Mouse (Mus musculus): ENCODE measurements around the gene Gm11555. TPM values are rescaled to one million over a fixed set of nuclear protein-coding genes. Genes with fewer than 3 reads are reported as not detected.
"Not testable (repeated sequence)": the region's sequence is repeated elsewhere in the genome, so short reads cannot be mapped to it uniquely, and the experiment has no call there.

Gm11555 gene
- polyA plus RNA-seq (2011; ENCODE audit: insufficient read depth, insufficient read length, low read depth, missing spikeins), result not detected in 2 replicates

- H3K27ac ChIP-seq (ENCODE audit: insufficient read depth, low read length), result no peak within 1 kb of the TSS
- no peaks in the 10 kb centered on the region for H3K27me3 ChIP-seq (ENCODE audit: control insufficient read depth, insufficient read depth, low read length, poor library complexity, severe bottlenecking)
- H3K4me1 ChIP-seq (ENCODE audit: control insufficient read depth, insufficient read depth, low read length), result no peaks in the 10 kb centered on the region
- H3K9ac ChIP-seq (ENCODE audit: low read depth, poor library complexity, severe bottlenecking), result no peak within 1 kb of the TSS
- peaks cover 3% of the 10 kb centered on the region; the same call in 1 of the 2 replicates for H3K9me3 ChIP-seq (replicated peaks; ENCODE audit: control insufficient read depth, insufficient read depth, low read length, poor library complexity, severe bottlenecking)
- H3K36me3 ChIP-seq (ENCODE audit: control insufficient read depth, insufficient read depth, low read length, poor library complexity, severe bottlenecking), result no peaks in the 10 kb centered on the region
- no peak for TF ChIP-seq POLR2A (IDR thresholded peaks at IDR 0.05; ENCODE audit: insufficient read depth, low read length)
- TF ChIP-seq EP300 (IDR thresholded peaks at IDR 0.05; ENCODE audit: insufficient read depth, low read depth, low read length), result no peak
- TF ChIP-seq CTCF (IDR thresholded peaks at IDR 0.05; ENCODE audit: low read depth, low read length), result no peak
- no peak within 1 kb of the TSS for H3K4me3 ChIP-seq (ENCODE audit: low read depth, low read length)
Measured at GRCm38 (mm10) chr11:99650136-99650535, at the start of gene Gm11555. Gene Gm11555 (minus strand): TSS chr11:99650236.

DNA sequence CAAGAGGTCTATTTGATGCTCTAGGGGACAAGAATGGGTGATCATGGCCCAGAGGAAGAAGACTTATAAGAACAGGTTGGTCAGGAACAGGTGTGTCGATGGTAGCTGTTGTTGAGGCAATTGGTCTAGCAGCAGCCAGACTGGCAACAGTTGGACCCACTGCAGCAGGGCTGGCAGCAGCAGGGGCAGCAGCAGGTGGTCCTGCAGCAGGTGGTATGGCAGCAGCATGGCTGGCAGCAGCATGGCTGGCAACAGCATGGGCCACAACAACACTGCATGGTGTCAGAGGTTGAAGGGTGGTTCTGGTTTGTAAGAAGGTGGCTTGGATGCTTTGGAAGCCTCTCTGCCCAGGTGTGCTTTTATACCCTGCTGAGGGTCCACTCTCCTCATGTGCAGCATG is 40.4 kb upstream of the Gm11555 start, which contains the start of gene Gm14190:
TSS of gene Gm14190 (minus strand) at position 278 of the 400 bp plus-strand sequence.
- H3K27me3 ChIP-seq (ENCODE audit: control insufficient read depth, insufficient read depth, low read length, poor library complexity, severe bottlenecking), result no peaks in the 10 kb centered on the region
- TF ChIP-seq CTCF (IDR thresholded peaks at IDR 0.05; ENCODE audit: low read depth, low read length), result no peak
- H3K9ac ChIP-seq (ENCODE audit: low read depth, poor library complexity, severe bottlenecking), result no peak within 1 kb of the TSS
- no peaks in the 10 kb centered on the region for H3K9me3 ChIP-seq (replicated peaks; ENCODE audit: control insufficient read depth, insufficient read depth, low read length, poor library complexity, severe bottlenecking)
- H3K36me3 ChIP-seq (ENCODE audit: control insufficient read depth, insufficient read depth, low read length, poor library complexity, severe bottlenecking), result no peaks in the 10 kb centered on the region
- no peak within 1 kb of the TSS for H3K27ac ChIP-seq (ENCODE audit: insufficient read depth, low read length)
- no peaks in the 10 kb centered on the region for H3K4me1 ChIP-seq (ENCODE audit: control insufficient read depth, insufficient read depth, low read length)
- H3K4me3 ChIP-seq (ENCODE audit: low read depth, low read length), result no peak within 1 kb of the TSS

GRCm38 (mm10) chr11:99685235-99685634 is 35.2 kb upstream of the Gm11555 start:
- not testable (repeated sequence) for H3K27me3 ChIP-seq (ENCODE audit: control insufficient read depth, insufficient read depth, low read length, poor library complexity, severe bottlenecking); H3K9ac ChIP-seq (ENCODE audit: low read depth, poor library complexity, severe bottlenecking); H3K4me1 ChIP-seq (ENCODE audit: control insufficient read depth, insufficient read depth, low read length); H3K27ac ChIP-seq (ENCODE audit: insufficient read depth, low read length); H3K9me3 ChIP-seq (replicated peaks; ENCODE audit: control insufficient read depth, insufficient read depth, low read length, poor library complexity, severe bottlenecking); H3K4me3 ChIP-seq (ENCODE audit: low read depth, low read length); H3K36me3 ChIP-seq (ENCODE audit: control insufficient read depth, insufficient read depth, low read length, poor library complexity, severe bottlenecking)

DNA sequence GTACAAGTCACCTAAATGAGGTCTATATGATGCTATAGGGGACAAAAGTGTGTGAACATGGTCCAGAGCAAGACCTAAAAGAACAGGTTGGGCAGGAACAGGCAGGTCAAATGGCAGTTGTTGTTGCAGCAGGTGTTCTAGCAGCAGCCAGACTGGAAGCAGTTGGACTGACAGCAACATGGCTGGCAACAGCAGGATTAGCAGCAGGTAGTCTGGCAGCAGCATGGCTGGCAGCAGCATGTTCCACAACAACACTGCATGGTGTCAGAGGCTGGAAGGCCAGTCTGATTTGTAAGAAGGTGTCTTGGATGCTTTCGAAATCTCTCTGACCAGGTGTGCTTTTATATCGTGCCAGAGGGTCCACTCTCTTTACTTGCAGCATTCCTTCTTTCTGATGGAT is 33.4 kb upstream of the Gm11555 start:
- Histone ChIP-seq H3K9ac (ENCODE audit: low read depth, poor library complexity, severe bottlenecking) (no peak overlapping the region), H3K27me3 (ENCODE audit: control insufficient read depth, insufficient read depth, low read length, poor library complexity, severe bottlenecking) (no peaks in the 10 kb centered on the region), H3K36me3 (ENCODE audit: control insufficient read depth, insufficient read depth, low read length, poor library complexity, severe bottlenecking) (no peaks in the 10 kb centered on the region), H3K4me1 (ENCODE audit: control insufficient read depth, insufficient read depth, low read length) (no peaks in the 10 kb centered on the region), H3K27ac (ENCODE audit: insufficient read depth, low read length) (no peak overlapping the region), H3K4me3 (ENCODE audit: low read depth, low read length) (no peak overlapping the region), H3K9me3 (replicated peaks; ENCODE audit: control insufficient read depth, insufficient read depth, low read length, poor library complexity, severe bottlenecking) (no peaks in the 10 kb centered on the region)
- TF ChIP-seq POLR2A (IDR thresholded peaks at IDR 0.05; ENCODE audit: insufficient read depth, low read length), result no peak
- TF ChIP-seq EP300 (IDR thresholded peaks at IDR 0.05; ENCODE audit: insufficient read depth, low read depth, low read length), result no peak
- no peak for TF ChIP-seq CTCF (IDR thresholded peaks at IDR 0.05; ENCODE audit: low read depth, low read length)

DNA sequence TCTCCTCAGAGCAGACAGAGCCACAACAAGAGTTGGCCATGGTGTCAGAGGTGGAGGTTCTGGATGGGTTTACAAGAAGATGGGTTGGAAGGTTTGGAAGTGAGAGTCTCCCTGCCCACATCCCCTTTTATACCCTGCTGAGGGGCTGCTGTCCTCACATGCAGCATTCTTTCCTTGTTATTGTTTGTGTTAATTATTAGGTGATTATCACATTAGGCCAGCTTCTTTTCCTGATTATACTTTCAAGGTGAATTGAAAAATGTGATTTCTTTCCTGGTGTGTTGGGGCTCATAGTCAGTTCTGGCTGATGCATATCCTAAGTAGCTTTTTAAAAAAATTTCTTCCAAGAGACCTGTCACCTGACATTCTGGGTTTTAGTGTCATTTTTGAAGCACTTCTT is 15.8 kb upstream of the Gm11555 start, which contains the start of gene Krtap4-6:
TSS of gene Krtap4-6 (minus strand) at position 101 of the 400 bp plus-strand sequence.
- H3K9ac ChIP-seq (ENCODE audit: low read depth, poor library complexity, severe bottlenecking), result no peak within 1 kb of the TSS
- TF ChIP-seq CTCF (IDR thresholded peaks at IDR 0.05; ENCODE audit: low read depth, low read length), result no peak
- TF ChIP-seq EP300 (IDR thresholded peaks at IDR 0.05; ENCODE audit: insufficient read depth, low read depth, low read length), result no peak
- TF ChIP-seq POLR2A (IDR thresholded peaks at IDR 0.05; ENCODE audit: insufficient read depth, low read length), result no peak
- no peaks in the 10 kb centered on the region; the same call in 1 of the 2 replicates for H3K27me3 ChIP-seq (ENCODE audit: control insufficient read depth, insufficient read depth, low read length, poor library complexity, severe bottlenecking)
- H3K4me1 ChIP-seq (ENCODE audit: control insufficient read depth, insufficient read depth, low read length), result no peaks in the 10 kb centered on the region
- no peak within 1 kb of the TSS for H3K4me3 ChIP-seq (ENCODE audit: low read depth, low read length)
- H3K27ac ChIP-seq (ENCODE audit: insufficient read depth, low read length), result no peak within 1 kb of the TSS
- no peaks in the 10 kb centered on the region for H3K9me3 ChIP-seq (replicated peaks; ENCODE audit: control insufficient read depth, insufficient read depth, low read length, poor library complexity, severe bottlenecking)
- no peaks in the 10 kb centered on the region for H3K36me3 ChIP-seq (ENCODE audit: control insufficient read depth, insufficient read depth, low read length, poor library complexity, severe bottlenecking)

DNA sequence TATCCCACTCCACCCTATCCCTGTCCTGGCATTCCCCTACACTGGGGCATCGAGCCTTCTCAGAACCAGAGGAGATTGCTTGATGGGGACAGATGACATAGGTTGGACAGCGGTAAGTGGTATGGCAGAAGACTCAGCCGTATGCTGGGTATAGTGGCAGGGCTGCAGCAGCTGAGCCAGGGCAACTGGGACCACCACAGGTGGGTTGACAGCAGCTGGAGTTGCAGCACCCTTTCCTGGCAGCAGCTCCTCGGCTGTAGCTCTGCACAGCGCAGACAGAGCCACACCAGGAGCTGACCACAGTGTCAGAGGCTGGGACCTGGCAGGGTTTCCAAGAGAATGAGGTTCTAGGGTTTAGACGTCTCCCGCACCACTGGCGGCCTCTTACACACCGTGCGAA is 12.8 kb upstream of the Gm11555 start:
- Histone ChIP-seq H3K4me3 (ENCODE audit: low read depth, low read length) (no peak overlapping the region), H3K9me3 (replicated peaks; ENCODE audit: control insufficient read depth, insufficient read depth, low read length, poor library complexity, severe bottlenecking) (no peaks in the 10 kb centered on the region), H3K36me3 (ENCODE audit: control insufficient read depth, insufficient read depth, low read length, poor library complexity, severe bottlenecking) (no peaks in the 10 kb centered on the region), H3K4me1 (ENCODE audit: control insufficient read depth, insufficient read depth, low read length) (no peaks in the 10 kb centered on the region), H3K27me3 (ENCODE audit: control insufficient read depth, insufficient read depth, low read length, poor library complexity, severe bottlenecking) (no peaks in the 10 kb centered on the region; the same call in 1 of the 2 replicates), H3K27ac (ENCODE audit: insufficient read depth, low read length) (no peak overlapping the region), H3K9ac (ENCODE audit: low read depth, poor library complexity, severe bottlenecking) (no peak overlapping the region)
- TF ChIP-seq POLR2A (IDR thresholded peaks at IDR 0.05; ENCODE audit: insufficient read depth, low read length), result no peak
- TF ChIP-seq CTCF (IDR thresholded peaks at IDR 0.05; ENCODE audit: low read depth, low read length), result no peak
- TF ChIP-seq EP300 (IDR thresholded peaks at IDR 0.05; ENCODE audit: insufficient read depth, low read depth, low read length), result no peak
